Mouse (Mus musculus): ENCODE data around the gene Gm15091.
"Not testable (repeated sequence)": the region's sequence is repeated elsewhere in the genome, so short reads cannot be mapped to it uniquely, and the experiment has no call there.

Gm15091 gene

DNA sequence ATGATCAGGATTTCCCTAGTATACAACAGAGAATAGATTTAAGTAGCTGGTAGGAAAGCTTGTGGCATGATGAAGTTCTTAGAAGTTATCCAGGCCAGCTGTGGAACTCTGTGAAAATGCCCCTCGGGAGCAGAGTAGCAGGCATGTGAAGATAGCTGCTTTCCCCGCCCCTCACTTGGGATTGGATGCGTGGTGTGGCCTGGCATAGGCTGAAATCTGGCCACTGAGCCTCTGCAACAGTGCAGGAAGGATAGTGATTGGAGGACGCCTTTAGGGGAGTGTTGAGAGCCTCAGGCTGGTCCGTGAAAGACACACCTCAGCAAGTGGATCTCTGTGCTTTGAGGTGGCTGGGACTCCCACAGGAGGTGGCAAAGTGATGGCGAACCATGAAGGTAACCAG is at the start of gene Gm15091:
TSS of gene Gm15091 (plus strand) at position 301 of the 400 bp plus-strand sequence.
- not testable (repeated sequence) for DNase-seq (ENCODE audit: low read depth, low spot score)

Data from CD4-positive, CD25-positive, alpha-beta regulatory T cell, adult 2 months (primary cell).